Mouse (Mus musculus) CH12.LX (cell line): ENCODE data around the gene Sema3g. TPM values are rescaled to one million over a fixed set of nuclear protein-coding genes. Genes with fewer than 3 reads are reported as not detected.

Source experiments
- DNase-seq: peaks from one replicate; pipeline ENCODE4 v3.0.0-alpha.2; 2013; ENCODE audit errors: extremely low read depth
- H3K27ac ChIP-seq: 2 replicates; pipeline ENCODE4 v1.5.1; 2012; ENCODE audit warnings: low read depth, mild to moderate bottlenecking, control low read depth, moderate library complexity; ENCODE audit not compliant: insufficient read depth
- H3K27me3 ChIP-seq: replicated peaks from 2 replicates; pipeline ENCODE3; 2012; ENCODE audit warnings: inconsistent platforms
- H3K36me3 ChIP-seq, 2 experiments: replicated peaks in 1 of 2; 2 replicates each; pipeline versions ENCODE3 to v1.6.1; 2012; ENCODE audit warnings: inconsistent platforms in 1 of 2, low read length in 1 of 2, mild to moderate bottlenecking in 1 of 2, mixed read lengths in 1 of 2, moderate library complexity in 1 of 2; ENCODE audit not compliant: control insufficient read depth in 1 of 2, insufficient read depth in 1 of 2
- H3K4me1 ChIP-seq, 2 experiments: 2 replicates each; pipeline ENCODE4 v1.6.1; 2012; ENCODE audit warnings: inconsistent platforms in 1 of 2, moderate library complexity in 1 of 2; ENCODE audit not compliant: insufficient read depth in 2 of 2, control insufficient read depth in 1 of 2
- H3K4me2 ChIP-seq: 2 replicates; pipeline ENCODE4 v1.6.1; 2012; ENCODE audit warnings: low read depth, mild to moderate bottlenecking, control low read depth; ENCODE audit not compliant: poor library complexity, insufficient read depth, severe bottlenecking
- H3K4me3 ChIP-seq, 3 experiments: fragments of 150-350 bp in 1 of 3; sonication (generic) in 1 of 3; replicated peaks in 1 of 3; 2 replicates each; pipeline versions ENCODE3 to v1.5.1; 2011 to 2012; ENCODE audit warnings: low read depth in 2 of 3, low read length in 2 of 3, mild to moderate bottlenecking in 2 of 3, moderate library complexity in 2 of 3, control low read depth in 1 of 3, improper control_type of control experiment in 1 of 3, inconsistent platforms in 1 of 3, mixed read lengths in 1 of 3; ENCODE audit not compliant: poor library complexity in 1 of 3
- H3K79me2 ChIP-seq: replicated peaks from 2 replicates; pipeline ENCODE4 v1.6.1; 2012; ENCODE audit warnings: mild to moderate bottlenecking, moderate library complexity; ENCODE audit not compliant: control insufficient read depth, poor library complexity, insufficient read depth, severe bottlenecking; ENCODE audit errors: extremely low read depth
- H3K9ac ChIP-seq: 2 replicates; pipeline ENCODE4 v1.6.1; 2012; ENCODE audit warnings: low read depth, mild to moderate bottlenecking, control low read depth, moderate library complexity; ENCODE audit not compliant: insufficient read depth
- H3K9me3 ChIP-seq: replicated peaks from 2 replicates; pipeline ENCODE3; 2012; ENCODE audit warnings: low read length, inconsistent platforms, mixed read lengths
- CTCF ChIP-seq, 2 experiments: IDR thresholded peaks in 1 of 2; conservative IDR thresholded peaks in 1 of 2; 2 replicates each; pipeline ENCODE4 v1.5.1; 2011 to 2012; ENCODE audit warnings: low read depth in 2 of 2, low read length in 2 of 2, improper control_type of control experiment in 1 of 2, inconsistent platforms in 1 of 2, mild to moderate bottlenecking in 1 of 2, moderate library complexity in 1 of 2
- E2F4 ChIP-seq: IDR thresholded peaks from 2 replicates; pipeline ENCODE4 v1.6.1; 2011; ENCODE audit warnings: low read depth, low read length, improper control_type of control experiment; ENCODE audit not compliant: insufficient replicate concordance
- ELF1 ChIP-seq: IDR thresholded peaks from 2 replicates; pipeline ENCODE4 v1.6.1; 2014; ENCODE audit warnings: low read depth, mild to moderate bottlenecking, inconsistent platforms, low read length, improper control_type of control experiment
- GABPA ChIP-seq: IDR thresholded peaks from 2 replicates; pipeline ENCODE4 v1.6.1; 2012; ENCODE audit warnings: low read depth, low read length, improper control_type of control experiment, inconsistent platforms; ENCODE audit not compliant: insufficient replicate concordance
- HCFC1 ChIP-seq: IDR thresholded peaks from 2 replicates; pipeline ENCODE4 v1.6.1; 2012; ENCODE audit warnings: low read depth, mild to moderate bottlenecking, inconsistent platforms, low read length, improper control_type of control experiment
- KAT2A ChIP-seq: IDR thresholded peaks from 2 replicates; pipeline ENCODE4 v1.6.1; 2012; ENCODE audit warnings: low read length, improper control_type of control experiment, inconsistent platforms; ENCODE audit not compliant: insufficient replicate concordance
- MAFK ChIP-seq: IDR thresholded peaks from 2 replicates; pipeline ENCODE4 v1.6.1; 2011; ENCODE audit warnings: low read length, improper control_type of control experiment; ENCODE audit not compliant: insufficient replicate concordance
- MAX ChIP-seq: IDR thresholded peaks from 2 replicates; pipeline ENCODE4 v1.6.1; 2011; ENCODE audit warnings: low read length, improper control_type of control experiment
- PAX5 ChIP-seq: IDR thresholded peaks from 2 replicates; pipeline ENCODE4 v1.6.1; 2012; ENCODE audit warnings: low read length, inconsistent platforms, mixed read lengths
- POLR2A ChIP-seq: IDR thresholded peaks from 2 replicates; pipeline ENCODE4 v1.6.1; 2011; ENCODE audit warnings: low read depth, mild to moderate bottlenecking, improper control_type of control experiment, low read length
- RAD21 ChIP-seq: IDR thresholded peaks from 2 replicates; pipeline ENCODE4 v1.6.1; 2011; ENCODE audit warnings: low read depth, mild to moderate bottlenecking, low read length, improper control_type of control experiment, moderate library complexity
- SMC3 ChIP-seq: IDR thresholded peaks from 2 replicates; pipeline ENCODE4 v1.6.1; 2011; ENCODE audit warnings: low read depth, low read length, improper control_type of control experiment
- USF1 ChIP-seq: IDR thresholded peaks from 2 replicates; pipeline ENCODE4 v1.6.1; 2014; ENCODE audit warnings: low read depth, mild to moderate bottlenecking, inconsistent platforms, low read length, improper control_type of control experiment
- USF2 ChIP-seq: conservative IDR thresholded peaks from 2 replicates; pipeline ENCODE4 v1.6.1; 2011; ENCODE audit warnings: low read depth, low read length, improper control_type of control experiment
- ZC3H11A ChIP-seq: IDR thresholded peaks from 2 replicates; pipeline ENCODE4 v1.6.1; 2012; ENCODE audit warnings: low read depth, mild to moderate bottlenecking, inconsistent platforms, low read length, improper control_type of control experiment
- ZKSCAN1 ChIP-seq: IDR thresholded peaks from 2 replicates; pipeline ENCODE4 v1.6.1; 2012; ENCODE audit warnings: low read depth, inconsistent platforms, low read length, improper control_type of control experiment, borderline replicate concordance
- ZMIZ1 ChIP-seq: IDR thresholded peaks from 2 replicates; pipeline ENCODE4 v1.6.1; 2012; ENCODE audit warnings: low read depth, mild to moderate bottlenecking, inconsistent platforms, low read length, improper control_type of control experiment
- ZNF384 ChIP-seq: IDR thresholded peaks from 2 replicates; pipeline ENCODE4 v1.6.1; 2012; ENCODE audit warnings: low read depth, low read length, improper control_type of control experiment, inconsistent platforms
- dilution Hi-C: fragments of 300-500 bp; cut with MboI; formaldehyde crosslinking; loops from 2 replicates; pipeline ENCODE4 v1.14.3; 2020; ENCODE audit warnings: low sequenced_read_pairs; ENCODE audit not compliant: extremely low pct_unique_long_range_greater_than_20kb, extremely low pct_ligation_motif_present
- in situ Hi-C: fragments of 300-500 bp; cut with MboI; formaldehyde crosslinking; loops from 3 replicates; pipeline ENCODE4 v1.14.3; 2019; ENCODE audit warnings: low sequenced_read_pairs, low pct_ligation_motif_present, low pct_unique_long_range_greater_than_20kb, mixed read lengths
- polyA plus RNA-seq: library from polyadenylated mRNA; unstranded; fragments of >175 nt; gene quantifications from 2 replicates; pipeline ENCODE4 v1.2.1, GENCODE M21; 2012; ENCODE audit warnings: low read depth; ENCODE audit not compliant: insufficient read length
- total RNA-seq, 2 experiments: library from RNA; depleted of rRNA; stranded (reverse); fragments of 300-350 nt in 1 of 2; fragments of >200 nt in 1 of 2; gene quantifications; 2 replicates each; pipeline ENCODE4 v1.2.3; 2012 to 2014

Gene Sema3g
- total and polyA plus RNA-seq, 3 experiments = 0.36 to 1.1 (median 0.94) TPM

GRCm38 (mm10) chr14:31271121-31271520, 53.5 kb downstream of the Sema3g start:
- DNase-seq = no peak
- Histone ChIP-seq H3K4me1 (peaks cover 0 to 6% of the 10 kb centered on the region in 2 experiments; a peak in 3 of 4 replicates), H3K4me3 (no peak overlapping the region), H3K27ac (no peak overlapping the region), H3K4me2 (no peak overlapping the region), H3K9me3 (no peaks in the 10 kb centered on the region), H3K27me3 (no peaks in the 10 kb centered on the region), H3K79me2 (no peaks in the 10 kb centered on the region), H3K9ac (no peak overlapping the region), H3K36me3 (no peaks in the 10 kb centered on the region)
- TF ChIP-seq GABPA (no peak), ZC3H11A (no peak), USF1 (no peak), ELF1 (no peak), ZNF384 (no peak), USF2 (no peak), PAX5 (no peak), POLR2A (no peak), ZMIZ1 (no peak), E2F4 (no peak), ZKSCAN1 (no peak), MAFK (no peak)
- in situ Hi-C loops (loop anchor here (5.0 kb wide), 2 partner anchors 46 to 191 kb away; no protein-coding TSS in a partner anchor), dilution Hi-C loops (no loop called here)

- in situ Hi-C loops (loop anchor here (5.0 kb wide), 2 partner anchors 45 to 190 kb away; no protein-coding TSS in a partner anchor), dilution Hi-C loops (no loop called here)
- Histone ChIP-seq H3K4me3 (no peak overlapping the region), H3K9me3 (no peaks in the 10 kb centered on the region), H3K4me2 (no peak overlapping the region), H3K27ac (no peak overlapping the region), H3K27me3 (no peaks in the 10 kb centered on the region), H3K4me1 (peaks cover 0 to 5% of the 10 kb centered on the region in 2 experiments; a peak in 2 of 4 replicates), H3K36me3 (no peaks in the 10 kb centered on the region), H3K79me2 (no peaks in the 10 kb centered on the region), H3K9ac (no peak overlapping the region)
- TF ChIP-seq POLR2A (no peak), ELF1 (0 out of 2 replicates have a peak, but pooled peaks have one; percentile 25), HCFC1 (no peak), RAD21 (peak; percentile 82), ZNF384 (peak; percentile 61), MAX (no peak), ZC3H11A (peak; percentile 57), CTCF (conservative IDR thresholded peaks at IDR 0.05 in 1 of 2, IDR thresholded peaks at IDR 0.05 in 1 of 2; ENCODE audit: low read depth in 2 of 2, low read length in 2 of 2) (peak; percentile 86 to 93), SMC3 (peak; percentile 95), KAT2A (no peak)
- DNase-seq = peak; percentile 79
Observed at GRCm38 (mm10) chr14:31272164-31272563, 54.5 kb downstream of the Sema3g start.

Other genes with a start within 250 kb of the Sema3g start
- gene Glt8d1, start 216.5 kb upstream of the Sema3g start, total RNA-seq (2012; rRNA removed) = 12.6 and 13.8 TPM in 2 replicates
- gene Glt8d1, start 216.5 kb upstream of the Sema3g start, total RNA-seq (2014; rRNA removed) = 22.5 and 24.9 TPM in 2 replicates
- gene Glt8d1, start 216.5 kb upstream of the Sema3g start, polyA plus RNA-seq = 11.1 and 11.7 TPM in 2 replicates
- 150 and 179 TPM in 2 replicates for gene Spcs1, start 216.2 kb upstream of the Sema3g start, total RNA-seq (2012; rRNA removed)
- 344 and 351 TPM in 2 replicates for gene Spcs1, start 216.2 kb upstream of the Sema3g start, total RNA-seq (2014; rRNA removed)
- 176 and 181 TPM in 2 replicates for gene Spcs1, start 216.2 kb upstream of the Sema3g start, polyA plus RNA-seq
- gene Pbrm1, start 198.7 kb upstream of the Sema3g start, total RNA-seq (2012; rRNA removed) = 20.4 and 25.6 TPM in 2 replicates
- gene Pbrm1, start 198.7 kb upstream of the Sema3g start, total RNA-seq (2014; rRNA removed) = 22.6 and 24.6 TPM in 2 replicates
- gene Pbrm1, start 198.7 kb upstream of the Sema3g start, polyA plus RNA-seq = 22.5 and 28.8 TPM in 2 replicates
- 136 and 207 TPM in 2 replicates for gene Gnl3, start 198.7 kb upstream of the Sema3g start, total RNA-seq (2012; rRNA removed)
- gene Gnl3, start 198.7 kb upstream of the Sema3g start, total RNA-seq (2014; rRNA removed) = 321 and 385 TPM in 2 replicates
- 364 and 365 TPM in 2 replicates for gene Gnl3, start 198.7 kb upstream of the Sema3g start, polyA plus RNA-seq
- gene Smim4, start 88.9 kb upstream of the Sema3g start, total RNA-seq (2012; rRNA removed) = 38.0 and 45.8 TPM in 2 replicates
- gene Smim4, start 88.9 kb upstream of the Sema3g start, total RNA-seq (2014; rRNA removed) = 13.5 and 19.1 TPM in 2 replicates
- gene Smim4, start 88.9 kb upstream of the Sema3g start, polyA plus RNA-seq = 24.0 and 26.1 TPM in 2 replicates
- gene Nt5dc2, start 86.8 kb upstream of the Sema3g start, total RNA-seq (2012; rRNA removed) = 41.6 and 52.5 TPM in 2 replicates
- 2.9 and 4.0 TPM in 2 replicates for gene Nt5dc2, start 86.8 kb upstream of the Sema3g start, total RNA-seq (2014; rRNA removed)
- 3.3 and 5.7 TPM in 2 replicates for gene Nt5dc2, start 86.8 kb upstream of the Sema3g start, polyA plus RNA-seq
- 3.9 and 4.4 TPM in 2 replicates for gene Stab1, start 49.2 kb upstream of the Sema3g start, total RNA-seq (2012; rRNA removed)
- gene Stab1, start 49.2 kb upstream of the Sema3g start, total RNA-seq (2014; rRNA removed) = 4.6 and 5.8 TPM in 2 replicates
- 11.2 TPM in 2 replicates for gene Stab1, start 49.2 kb upstream of the Sema3g start, polyA plus RNA-seq
- 0.25 and 0.29 TPM in 2 replicates for gene Tnnc1, start 9.5 kb upstream of the Sema3g start, total RNA-seq (2012; rRNA removed)
- gene Tnnc1, start 9.5 kb upstream of the Sema3g start, total RNA-seq (2014; rRNA removed) = 0.63 and 0.86 TPM in 2 replicates
- gene Tnnc1, start 9.5 kb upstream of the Sema3g start, polyA plus RNA-seq = 0.66 and 1.0 TPM in 2 replicates
- 76.1 and 85.2 TPM in 2 replicates for gene Nisch, start 914 bp upstream of the Sema3g start, total RNA-seq (2012; rRNA removed)
- 43.1 and 46.3 TPM in 2 replicates for gene Nisch, start 914 bp upstream of the Sema3g start, total RNA-seq (2014; rRNA removed)
- 149 and 180 TPM in 2 replicates for gene Nisch, start 914 bp upstream of the Sema3g start, polyA plus RNA-seq
- 11.1 and 13.9 TPM in 2 replicates for gene Phf7, start 33.5 kb downstream of the Sema3g start, total RNA-seq (2012; rRNA removed)
- 13.5 and 14.3 TPM in 2 replicates for gene Phf7, start 33.5 kb downstream of the Sema3g start, total RNA-seq (2014; rRNA removed)
- 10.0 and 12.5 TPM in 2 replicates for gene Phf7, start 33.5 kb downstream of the Sema3g start, polyA plus RNA-seq
- gene Bap1, start 33.6 kb downstream of the Sema3g start, total RNA-seq (2012; rRNA removed) = 56.6 and 58.0 TPM in 2 replicates
- 61.8 and 62.0 TPM in 2 replicates for gene Bap1, start 33.6 kb downstream of the Sema3g start, total RNA-seq (2014; rRNA removed)
- 87.7 and 100 TPM in 2 replicates for gene Bap1, start 33.6 kb downstream of the Sema3g start, polyA plus RNA-seq
- 0.04 and 0.08 TPM in 2 replicates for gene Dnah1, start 106.0 kb downstream of the Sema3g start, total RNA-seq (2012; rRNA removed)
- gene Dnah1, start 106.0 kb downstream of the Sema3g start, total RNA-seq (2014; rRNA removed) = 0.04 TPM in 2 replicates
- gene Dnah1, start 106.0 kb downstream of the Sema3g start, polyA plus RNA-seq = 0.06 and 0.08 TPM in 2 replicates
- 27.9 and 31.4 TPM in 2 replicates for gene Capn7, start 118.8 kb downstream of the Sema3g start, total RNA-seq (2012; rRNA removed)
- gene Capn7, start 118.8 kb downstream of the Sema3g start, total RNA-seq (2014; rRNA removed) = 45.0 and 53.7 TPM in 2 replicates
- gene Capn7, start 118.8 kb downstream of the Sema3g start, polyA plus RNA-seq = 33.3 and 34.8 TPM in 2 replicates
- 50.2 and 64.6 TPM in 2 replicates for gene Sh3bp5, start 218.2 kb downstream of the Sema3g start, total RNA-seq (2012; rRNA removed)
- gene Sh3bp5, start 218.2 kb downstream of the Sema3g start, total RNA-seq (2014; rRNA removed) = 53.0 and 57.4 TPM in 2 replicates
- gene Sh3bp5, start 218.2 kb downstream of the Sema3g start, polyA plus RNA-seq = 158 and 164 TPM in 2 replicates